Mouse (Mus musculus): Measurements from ENCODE around the gene Baz1b. TPM values are rescaled to one million over a fixed set of nuclear protein-coding genes. Genes with fewer than 3 reads are reported as not detected.

The Baz1b gene
- polyA plus RNA-seq, 1 experiment: 25.5 TPM

Other genes with a start within 250 kb of the Baz1b start
- not detected in 2 replicates for gene Cldn4, start 240.3 kb upstream of the Baz1b start, polyA plus RNA-seq (2012; ENCODE audit: insufficient read depth, insufficient read length, missing spikeins)
- not detected in 2 replicates for gene Cldn3, start 201.1 kb upstream of the Baz1b start, polyA plus RNA-seq (2012; ENCODE audit: insufficient read depth, insufficient read length, missing spikeins)
- gene Abhd11, start 178.1 kb upstream of the Baz1b start, polyA plus RNA-seq (2012; ENCODE audit: insufficient read depth, insufficient read length, missing spikeins): 91.8 and 99.4 TPM in 2 replicates
- gene Stx1a, start 163.8 kb upstream of the Baz1b start, polyA plus RNA-seq (2012; ENCODE audit: insufficient read depth, insufficient read length, missing spikeins): not detected in 2 replicates
- 14.3 and 21.1 TPM in 2 replicates for gene Dnajc30, start 123.1 kb upstream of the Baz1b start, polyA plus RNA-seq (2012; ENCODE audit: insufficient read depth, insufficient read length, missing spikeins)
- 28.3 and 31.3 TPM in 2 replicates for gene Bud23, start 122.3 kb upstream of the Baz1b start, polyA plus RNA-seq (2012; ENCODE audit: insufficient read depth, insufficient read length, missing spikeins)
- gene Vps37d, start 109.0 kb upstream of the Baz1b start, polyA plus RNA-seq (2012; ENCODE audit: insufficient read depth, insufficient read length, missing spikeins): 1.1 TPM in 1 of 2 replicates, not detected in the other
- gene Mlxipl, start 97.4 kb upstream of the Baz1b start, polyA plus RNA-seq (2012; ENCODE audit: insufficient read depth, insufficient read length, missing spikeins): 174 and 262 TPM in 2 replicates
- 7.5 and 8.2 TPM in 2 replicates for gene Tbl2, start 37.6 kb upstream of the Baz1b start, polyA plus RNA-seq (2012; ENCODE audit: insufficient read depth, insufficient read length, missing spikeins)
- 61.6 and 84.5 TPM in 2 replicates for gene Bcl7b, start 19.0 kb upstream of the Baz1b start, polyA plus RNA-seq (2012; ENCODE audit: insufficient read depth, insufficient read length, missing spikeins)
- gene Fzd9, start 64.0 kb downstream of the Baz1b start, polyA plus RNA-seq (2012; ENCODE audit: insufficient read depth, insufficient read length, missing spikeins): not detected in 2 replicates
- gene Fkbp6, start 162.8 kb downstream of the Baz1b start, polyA plus RNA-seq (2012; ENCODE audit: insufficient read depth, insufficient read length, missing spikeins): not detected in 2 replicates
- not detected in 2 replicates for gene Trim50, start 166.0 kb downstream of the Baz1b start, polyA plus RNA-seq (2012; ENCODE audit: insufficient read depth, insufficient read length, missing spikeins)
- gene Nsun5, start 182.7 kb downstream of the Baz1b start, polyA plus RNA-seq (2012; ENCODE audit: insufficient read depth, insufficient read length, missing spikeins): 7.3 and 12.6 TPM in 2 replicates
- 7.6 and 8.9 TPM in 2 replicates for gene Pom121, start 207.3 kb downstream of the Baz1b start, polyA plus RNA-seq (2012; ENCODE audit: insufficient read depth, insufficient read length, missing spikeins)